Mouse (Mus musculus) erythroid progenitor cell, adult 5-6 weeks (primary cell): ENCODE data around the gene Tmem219. TPM values are rescaled to one million over a fixed set of nuclear protein-coding genes. Genes with fewer than 3 reads are reported as not detected.
"Not testable (repeated sequence)": the region's sequence is repeated elsewhere in the genome, so short reads cannot be mapped to it uniquely, and the experiment has no call there.

ENCODE experiments used
- ATAC-seq: replicated peaks from 2 replicates; pipeline ENCODE4 v1.8.0; 2016; ENCODE audit warnings: moderate number of reproducible peaks, mild to moderate bottlenecking, moderate TSS enrichment, inconsistent platforms; ENCODE audit not compliant: poor library complexity, low FRiP score, severe bottlenecking
- total RNA-seq, 2 experiments: library from RNA; stranded (forward) in 1 of 2; stranded (reverse) in 1 of 2; fragments of 150-400 nt in 1 of 2; fragments of 186-747, 209-891 nt in 1 of 2; gene quantifications; 2 replicates each; pipeline versions ENCODE4 v1.2.3 to v1.2.4; 2015 to 2017; ENCODE audit warnings: low replicate concordance in 2 of 2

Tmem219 gene
- total RNA-seq, 2 experiments from 2014 or later = 5.4 to 10.4 TPM

GRCm38 (mm10) chr7:126928384-126929037, 5.8 kb upstream of the Tmem219 start, which contains the start of gene Kctd13:
Gene Kctd13 (plus strand): TSS chr7:126928879.
- ATAC-seq = peak; percentile 94

- ATAC-seq = no peak
Observed at GRCm38 (mm10) chr7:126926299-126926698, 3.6 kb upstream of the Tmem219 start.

- no peak for ATAC-seq
Observed at GRCm38 (mm10) chr7:126923999-126924398, 1.3 kb upstream of the Tmem219 start.

GRCm38 (mm10) chr7:126921563-126921962, 1.2 kb downstream of the Tmem219 start:
- no peak for ATAC-seq

GRCm38 (mm10) chr7:126919973-126920372, 2.7 kb downstream of the Tmem219 start:
- ATAC-seq = no peak

- not testable (repeated sequence) for ATAC-seq
Observed at GRCm38 (mm10) chr7:126918356-126918755, 4.4 kb downstream of the Tmem219 start.

- ATAC-seq = no peak
Observed at GRCm38 (mm10) chr7:126914844-126915243, 7.9 kb downstream of the Tmem219 start.

- ATAC-seq = peak; percentile 74; the same call in 1 of the 2 replicates
Observed at GRCm38 (mm10) chr7:126905590-126905989, 17.1 kb downstream of the Tmem219 start.

GRCm38 (mm10) chr7:126899781-126900180, 22.9 kb downstream of the Tmem219 start:
- ATAC-seq = not testable (repeated sequence)

- peak; percentile 93 for ATAC-seq
Observed at GRCm38 (mm10) chr7:126898102-126898990, 24.4 kb downstream of the Tmem219 start.

- ATAC-seq = peak; percentile 79
Observed at GRCm38 (mm10) chr7:126897390-126898101, 25.2 kb downstream of the Tmem219 start.

GRCm38 (mm10) chr7:126896912-126897311, 25.8 kb downstream of the Tmem219 start:
- peak; percentile 0; the same call in 1 of the 2 replicates for ATAC-seq

- ATAC-seq = no peak
Observed at GRCm38 (mm10) chr7:126888852-126889251, 33.9 kb downstream of the Tmem219 start.

- ATAC-seq = no peak
Observed at GRCm38 (mm10) chr7:126887281-126887680, 35.4 kb downstream of the Tmem219 start.

GRCm38 (mm10) chr7:126884286-126885164, 38.2 kb downstream of the Tmem219 start, which contains the start of gene Taok2:
Gene Taok2 (minus strand): TSS chr7:126884703.
- ATAC-seq = peak; percentile 90

GRCm38 (mm10) chr7:126883731-126884181, 39.0 kb downstream of the Tmem219 start:
- ATAC-seq = 0 out of 2 replicates have a peak, but pooled peaks have one; percentile 2

- no peak for ATAC-seq
Observed at GRCm38 (mm10) chr7:126881040-126881439, 41.7 kb downstream of the Tmem219 start.

- no peak for ATAC-seq
Observed at GRCm38 (mm10) chr7:126877239-126877638, 45.5 kb downstream of the Tmem219 start.

GRCm38 (mm10) chr7:126870520-126870891, 52.2 kb downstream of the Tmem219 start:
- 0 out of 2 replicates have a peak, but pooled peaks have one; percentile 13 for ATAC-seq
